Mouse (Mus musculus) T-helper 1 cell (primary cell): ENCODE measurements around the gene Asb4.

Experiments used
- in situ Hi-C: fragments of 300-600 bp; cut with MboI, MseI; formaldehyde crosslinking; loops from one replicate; pipeline ENCODE4 v1.15.1; 2025; ENCODE audit warnings: high pct_unique_total_duplicates

The Asb4 gene

DNA sequence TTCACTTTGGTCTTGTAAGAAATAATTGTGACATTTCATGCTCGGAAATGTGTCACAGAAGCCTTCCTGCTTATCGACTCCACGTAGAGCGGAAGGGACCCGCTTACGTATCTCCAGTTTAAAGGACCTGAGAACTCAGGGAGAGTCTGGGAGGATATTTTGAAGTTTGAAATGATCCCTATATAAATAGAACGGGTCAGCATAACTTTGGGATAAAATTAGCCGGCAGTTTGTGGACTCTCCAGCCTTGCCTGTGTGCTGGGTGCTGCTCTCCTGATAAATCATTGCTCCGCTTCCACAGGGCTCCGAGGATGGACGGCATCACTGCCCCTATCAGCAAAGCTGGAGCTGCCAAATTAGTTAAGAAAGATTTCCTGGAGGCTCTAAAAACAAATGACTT lies 7.1 kb downstream of the Asb4 start:
- in situ Hi-C loops, result loop anchor here (10.0 to 25.0 kb wide), 2 partner anchors 365 to 1778 kb away; no protein-coding TSS in a partner anchor

GRCm38 (mm10) chr6:5390952-5391351 lies 7.8 kb downstream of the Asb4 start:
- in situ Hi-C loops, result loop anchor here (10.0 to 25.0 kb wide), 2 partner anchors 366 to 1779 kb away; no protein-coding TSS in a partner anchor

- in situ Hi-C loops, result loop anchor here (10.0 to 25.0 kb wide), 2 partner anchors 370 to 1783 kb away; no protein-coding TSS in a partner anchor
Measured at GRCm38 (mm10) chr6:5394971-5395370, 11.8 kb downstream of the Asb4 start.

- in situ Hi-C loops, result loop anchor here (10.0 to 25.0 kb wide), 2 partner anchors 372 to 1784 kb away; no protein-coding TSS in a partner anchor
Measured at GRCm38 (mm10) chr6:5396797-5397196, 13.6 kb downstream of the Asb4 start.

DNA sequence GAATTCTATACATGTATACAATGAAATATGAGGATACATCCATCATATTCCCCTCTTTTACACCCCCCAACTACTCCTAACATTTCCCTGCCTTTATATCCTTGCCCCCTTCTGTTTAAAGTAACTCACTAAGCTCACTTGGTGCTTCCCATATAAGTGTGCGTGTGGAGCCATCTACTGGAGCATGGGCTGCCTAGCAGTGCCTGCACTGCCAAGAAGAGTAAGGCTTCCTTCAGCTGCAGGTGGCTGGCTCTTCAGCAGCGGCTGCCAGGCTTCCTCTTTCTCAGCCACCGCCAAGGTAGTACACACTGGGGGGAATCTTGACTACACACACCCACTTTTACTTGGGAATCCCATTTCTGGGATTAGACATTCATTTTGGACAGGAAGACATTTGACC lies 18.2 kb downstream of the Asb4 start:
- in situ Hi-C loops, result no loop called here

DNA sequence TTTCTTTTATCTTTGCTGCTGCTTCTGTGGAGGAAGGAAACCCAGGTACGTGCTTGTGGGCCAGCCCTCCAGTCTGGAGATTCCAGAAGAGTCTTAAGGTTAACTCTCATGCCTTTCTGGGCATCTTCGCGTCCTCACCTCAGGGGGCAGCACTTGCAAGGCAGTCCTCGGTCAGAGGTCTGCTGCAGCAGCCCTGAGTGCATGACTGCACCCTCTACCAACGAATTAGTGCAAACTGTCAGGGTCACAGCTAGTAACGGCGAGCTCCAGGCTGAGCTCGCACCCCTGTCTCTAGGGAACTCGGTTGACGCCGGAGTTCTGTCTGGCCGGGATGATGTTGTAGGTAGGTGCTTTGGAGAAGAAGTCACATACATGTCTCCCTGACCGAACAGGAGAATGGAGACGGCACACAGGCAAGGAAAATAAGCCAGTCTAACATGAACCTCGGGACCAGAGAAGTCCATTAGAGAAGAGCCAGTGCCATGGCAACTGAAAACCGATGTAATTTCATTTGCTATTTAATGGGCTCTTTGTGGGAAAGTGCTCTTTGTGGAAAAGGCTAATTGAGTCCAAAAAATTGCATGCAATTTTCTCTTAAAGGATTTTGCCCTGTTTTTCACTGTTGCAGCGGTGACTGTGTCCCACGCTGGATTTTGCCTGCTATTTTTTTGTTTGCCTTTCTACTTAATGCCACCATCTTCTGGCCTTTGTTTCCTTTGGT lies 20.1 kb downstream of the Asb4 start:
- in situ Hi-C loops, result no loop called here

- in situ Hi-C loops, result no loop called here
Measured at GRCm38 (mm10) chr6:5404016-5404415, 20.8 kb downstream of the Asb4 start.

DNA sequence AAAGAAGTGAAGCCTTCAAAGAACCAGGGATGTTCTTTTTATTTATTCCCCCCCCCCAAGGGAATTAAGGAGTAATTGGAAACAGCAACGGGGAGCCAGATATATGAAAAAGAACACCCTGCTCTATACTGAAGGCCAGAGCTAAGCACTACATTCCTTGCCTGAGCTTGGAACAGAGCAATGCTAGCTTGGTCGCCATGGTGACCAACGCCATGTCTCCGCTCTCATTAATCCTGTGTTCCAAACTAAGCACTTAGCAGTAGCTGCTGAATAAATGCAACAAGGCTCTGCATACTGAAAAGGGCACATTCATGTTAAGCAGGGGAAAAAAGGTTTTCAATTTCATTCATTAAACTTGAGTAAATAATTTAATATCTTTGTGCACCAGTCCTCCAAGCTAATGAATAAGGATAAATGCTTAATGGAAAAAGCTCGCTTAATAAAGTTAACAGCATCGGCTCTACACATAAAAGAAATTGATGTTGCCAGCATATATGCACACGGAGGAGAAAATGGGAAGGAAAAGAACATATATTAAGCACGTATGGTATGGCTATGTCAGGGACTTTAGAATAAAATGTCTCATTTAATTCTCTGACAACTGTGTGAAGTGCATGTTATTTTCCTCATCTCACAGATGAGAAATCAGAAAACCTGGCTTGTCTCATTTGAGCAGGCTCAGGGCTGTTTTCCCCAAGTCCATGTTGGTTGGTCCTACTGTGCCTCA lies 25.4 kb downstream of the Asb4 start:
- in situ Hi-C loops, result loop anchor here (5.0 kb wide), 1 partner anchor 184 kb away; no protein-coding TSS in a partner anchor

GRCm38 (mm10) chr6:5409676-5410075 lies 26.5 kb downstream of the Asb4 start:
- in situ Hi-C loops, result loop anchor here (5.0 kb wide), 1 partner anchor 183 kb away; no protein-coding TSS in a partner anchor

DNA sequence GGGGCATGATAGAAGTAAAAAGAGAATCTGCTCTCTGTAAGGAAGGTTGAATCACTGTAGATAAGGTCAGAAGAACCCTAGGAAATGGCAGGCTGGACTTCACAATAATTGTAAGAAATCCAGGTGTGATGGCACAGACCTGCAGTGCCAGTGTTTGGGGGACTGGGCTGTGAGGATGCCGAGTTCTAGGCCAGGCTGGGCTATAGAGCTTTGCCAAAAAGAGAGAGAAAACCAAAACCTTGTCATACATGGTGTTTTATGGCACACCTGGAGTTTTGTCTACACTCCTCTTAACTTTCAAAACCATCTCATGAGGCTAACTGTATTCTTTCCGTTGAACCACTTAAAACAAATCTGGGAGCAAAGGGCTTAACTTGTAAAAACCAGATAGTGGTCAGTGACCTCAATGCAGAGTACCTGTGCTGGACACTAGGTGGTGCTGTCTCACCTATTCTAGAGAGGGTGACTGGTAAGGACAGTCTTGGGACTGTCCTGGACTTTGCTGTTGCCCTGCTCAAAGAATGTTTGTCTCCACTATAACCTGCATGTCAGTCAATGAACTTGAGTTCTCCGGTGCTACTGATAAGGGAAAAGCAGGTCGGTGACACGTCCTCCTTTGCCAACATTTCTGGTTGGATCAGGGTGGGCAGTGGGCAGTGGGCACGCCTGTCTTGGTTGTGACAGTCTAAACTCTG lies 27.7 kb downstream of the Asb4 start:
- in situ Hi-C loops, result no loop called here

DNA sequence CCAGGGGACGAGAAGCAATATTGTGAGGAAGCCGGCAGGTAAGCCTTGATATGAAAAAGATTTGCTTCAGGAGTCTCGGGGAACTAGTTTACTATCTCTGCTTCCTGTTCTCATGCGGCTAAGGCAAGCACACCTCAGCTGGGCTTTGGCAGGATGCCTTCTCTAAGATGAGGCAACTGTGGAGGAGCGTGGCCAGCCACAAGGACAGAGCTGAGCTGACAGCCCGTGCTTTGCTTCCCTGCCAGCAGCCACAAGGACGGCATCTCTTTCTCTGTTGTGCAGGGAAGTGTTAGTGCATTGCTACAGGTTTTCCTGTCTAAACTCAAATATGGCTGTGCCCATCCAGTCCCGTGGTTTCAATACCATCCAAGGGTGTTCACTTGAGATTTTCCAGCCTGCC lies 30.1 kb downstream of the Asb4 start:
- in situ Hi-C loops, result no loop called here

GRCm38 (mm10) chr6:5421442-5421841 lies 38.3 kb downstream of the Asb4 start:
- in situ Hi-C loops, result no loop called here

- in situ Hi-C loops, result no loop called here
Measured at GRCm38 (mm10) chr6:5422386-5422785, 39.2 kb downstream of the Asb4 start.

DNA sequence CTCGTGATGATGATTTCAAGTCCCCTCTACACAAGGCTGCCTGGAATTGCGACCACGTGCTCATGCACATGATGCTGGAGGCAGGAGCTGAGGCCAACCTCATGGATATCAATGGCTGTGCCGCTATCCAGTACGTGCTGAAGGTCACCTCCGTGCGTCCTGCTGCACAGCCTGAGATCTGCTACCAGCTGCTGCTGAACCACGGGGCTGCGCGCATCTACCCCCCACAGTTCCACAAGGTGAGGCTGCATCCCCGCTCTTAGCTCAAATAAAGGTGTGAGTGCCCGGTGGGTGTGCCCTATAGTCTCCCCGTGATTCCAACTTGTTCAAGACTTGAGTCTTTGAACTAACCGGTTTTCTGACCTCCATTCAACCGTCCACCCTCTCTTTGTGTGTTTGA lies 40.4 kb downstream of the Asb4 start:
- in situ Hi-C loops, result no loop called here

GRCm38 (mm10) chr6:5427033-5427432 lies 43.8 kb downstream of the Asb4 start:
- in situ Hi-C loops, result no loop called here

GRCm38 (mm10) chr6:5429562-5429961 lies 46.4 kb downstream of the Asb4 start:
- in situ Hi-C loops, result no loop called here

- in situ Hi-C loops, result no loop called here
Measured at GRCm38 (mm10) chr6:5429982-5430550, 46.9 kb downstream of the Asb4 start.

DNA sequence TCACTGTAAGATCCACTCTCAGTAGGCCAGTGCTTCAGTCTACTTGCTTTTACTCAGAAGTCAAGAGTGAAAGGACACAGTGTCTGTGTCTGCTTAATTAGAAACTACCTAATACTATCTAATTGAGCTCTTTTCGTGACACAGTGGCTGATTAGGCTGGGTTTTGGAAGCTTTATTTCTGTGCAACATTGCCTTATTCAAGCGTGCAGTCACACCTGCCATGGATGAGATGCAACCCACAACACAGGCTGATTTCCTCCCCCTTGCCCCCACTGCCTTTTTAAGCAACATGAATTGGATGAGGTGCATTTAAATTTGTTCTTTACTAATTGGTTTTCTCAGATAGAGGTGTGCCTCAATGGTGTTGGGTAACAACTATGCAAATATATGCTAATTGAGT lies 50.7 kb downstream of the Asb4 start:
- in situ Hi-C loops, result no loop called here

DNA sequence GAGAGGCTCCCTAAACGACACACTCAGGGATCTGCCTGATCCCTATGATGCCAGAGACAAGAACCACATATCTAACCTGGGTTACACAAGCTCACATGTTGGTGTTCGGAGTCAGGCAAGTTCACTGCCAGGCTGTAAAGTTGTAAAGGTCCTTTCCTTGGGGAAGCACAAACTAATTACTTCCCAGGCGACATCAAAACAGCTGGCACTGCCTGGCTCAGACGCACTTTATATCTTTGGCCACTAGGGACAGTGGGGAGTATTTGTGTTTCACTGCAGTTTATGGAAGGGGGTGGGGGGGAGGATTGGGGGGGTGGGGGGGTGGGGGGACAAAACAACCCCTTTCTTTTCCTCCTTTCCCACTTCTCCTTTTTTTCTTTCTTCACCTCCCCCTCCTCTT lies 54.6 kb downstream of the Asb4 start:
- in situ Hi-C loops, result no loop called here

DNA sequence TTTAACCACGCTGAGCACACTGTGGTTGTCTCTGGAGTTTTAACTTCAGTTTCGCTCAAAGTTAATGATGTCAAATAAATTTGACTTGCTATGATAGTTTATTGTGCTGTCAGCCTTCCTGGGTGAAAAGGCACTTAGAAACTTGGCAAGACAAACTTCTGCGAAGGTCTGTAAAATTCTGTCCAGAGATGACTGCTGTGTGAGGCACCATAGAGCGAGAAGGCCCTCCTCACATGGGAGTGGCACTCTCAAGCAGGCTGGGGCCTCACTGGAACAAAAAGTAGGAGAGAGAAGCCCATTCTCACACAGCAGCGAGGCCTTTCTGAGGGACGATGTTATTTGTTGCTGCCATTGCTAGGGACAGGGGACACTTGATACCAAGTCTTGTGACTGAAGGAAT lies 58.0 kb downstream of the Asb4 start:
- in situ Hi-C loops, result no loop called here

- in situ Hi-C loops, result no loop called here
Measured at GRCm38 (mm10) chr6:5442316-5443085, 59.3 kb downstream of the Asb4 start.
